Mouse (Mus musculus) neural tube, embryonic 11.5 days (tissue): Measurements from ENCODE around the gene Ifna7. TPM values are rescaled to one million over a fixed set of nuclear protein-coding genes. Genes with fewer than 3 reads are reported as not detected.

Source experiments
- ATAC-seq: fragments of 200-750 bp; cut with Nextera tagmentation; 2 replicates; pipeline ENCODE4 v1.8.0; 2017; ENCODE audit warnings: moderate number of reproducible peaks, mild to moderate bottlenecking, moderate TSS enrichment, moderate library complexity; ENCODE audit not compliant: insufficient read depth, low FRiP score, low TSS enrichment
- DNase-seq: peaks from one replicate; pipeline ENCODE4 v3.0.0-alpha.2; 2015; ENCODE audit warnings: low spot score
- H3K27ac ChIP-seq: fragments of 300-500 bp; sonication (generic); 2 replicates; pipeline ENCODE4 v1.5.1; 2014; ENCODE audit warnings: low read depth, mild to moderate bottlenecking, low read length
- H3K27me3 ChIP-seq: fragments of 300-500 bp; sonication (generic); 2 replicates; pipeline ENCODE4 v1.6.1; 2014; ENCODE audit warnings: mild to moderate bottlenecking, low read length, mixed read lengths; ENCODE audit not compliant: control insufficient read depth, insufficient read depth
- H3K36me3 ChIP-seq: fragments of 300-500 bp; sonication (generic); 2 replicates; pipeline ENCODE4 v1.6.1; 2014; ENCODE audit warnings: mild to moderate bottlenecking, low read length, moderate library complexity, mixed read lengths; ENCODE audit not compliant: control insufficient read depth, insufficient read depth
- H3K4me1 ChIP-seq: fragments of 300-500 bp; sonication (generic); 2 replicates; pipeline ENCODE4 v1.6.1; 2014; ENCODE audit warnings: low read length, mixed read lengths; ENCODE audit not compliant: control insufficient read depth, insufficient read depth
- H3K4me2 ChIP-seq: fragments of 300-500 bp; sonication (generic); 2 replicates; pipeline ENCODE4 v1.6.1; 2014; ENCODE audit warnings: low read depth, mild to moderate bottlenecking, moderate library complexity
- H3K4me3 ChIP-seq: fragments of 300-500 bp; sonication (generic); 2 replicates; pipeline ENCODE4 v1.5.1; 2014; ENCODE audit warnings: low read depth, low read length
- H3K9ac ChIP-seq: fragments of 300-500 bp; sonication (generic); 2 replicates; pipeline ENCODE4 v1.6.1; 2014; ENCODE audit warnings: mild to moderate bottlenecking, low read length
- H3K9me3 ChIP-seq: fragments of 300-500 bp; sonication (generic); 2 replicates; pipeline ENCODE4 v1.6.1; 2016; ENCODE audit warnings: low read length; ENCODE audit not compliant: control insufficient read depth
- WGBS: fragments of 180-500 bp; shearing (Covaris S2); extraction: QIAGEN DNeasy Blood & Tissue Kit; methylation state at CpG from one replicate; pipeline ENCODE4 v1.1.7; 2014; 5-methylcytosine and 5-hydroxymethylcytosine counted together
- polyA plus RNA-seq: library from polyadenylated mRNA; unstranded; fragments of >200 nt; fragmentation: Nextera tagmentation; extraction: Ambion mirVana; gene quantifications from 2 replicates; pipeline ENCODE4 v1.2.1, GENCODE M21; 2014

Ifna7 gene
- polyA plus RNA-seq, 1 experiment from 2014 or later: not detected

DNA sequence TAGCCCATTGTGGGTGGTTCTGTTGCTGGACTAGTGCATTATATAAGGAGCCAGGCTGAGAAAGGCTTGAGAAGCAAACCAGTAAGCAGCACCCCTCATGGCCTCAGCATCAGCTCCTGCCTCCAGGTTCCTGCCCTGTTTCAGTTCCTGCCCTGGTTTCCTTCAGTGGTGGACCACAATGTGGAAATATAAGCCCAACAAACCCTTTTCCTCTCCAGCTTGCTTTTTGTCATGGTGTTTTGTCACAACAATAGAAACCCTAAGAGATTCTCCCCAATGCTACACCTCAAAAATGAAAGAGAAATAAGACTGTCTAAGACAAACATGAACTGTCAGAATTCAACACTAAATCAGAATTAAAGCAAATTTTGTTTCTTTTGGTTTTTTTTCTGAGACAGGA is 43.2 kb downstream of the Ifna7 start:
- Histone ChIP-seq H3K9me3 (no peaks in the 10 kb centered on the region), H3K27me3 (no peaks in the 10 kb centered on the region), H3K27ac (no peak overlapping the region), H3K4me1 (no peaks in the 10 kb centered on the region), H3K36me3 (no peaks in the 10 kb centered on the region), H3K4me2 (no peak overlapping the region), H3K4me3 (no peak overlapping the region), H3K9ac (no peak overlapping the region)
- ATAC-seq (no peak), DNase-seq (no peak)

DNA sequence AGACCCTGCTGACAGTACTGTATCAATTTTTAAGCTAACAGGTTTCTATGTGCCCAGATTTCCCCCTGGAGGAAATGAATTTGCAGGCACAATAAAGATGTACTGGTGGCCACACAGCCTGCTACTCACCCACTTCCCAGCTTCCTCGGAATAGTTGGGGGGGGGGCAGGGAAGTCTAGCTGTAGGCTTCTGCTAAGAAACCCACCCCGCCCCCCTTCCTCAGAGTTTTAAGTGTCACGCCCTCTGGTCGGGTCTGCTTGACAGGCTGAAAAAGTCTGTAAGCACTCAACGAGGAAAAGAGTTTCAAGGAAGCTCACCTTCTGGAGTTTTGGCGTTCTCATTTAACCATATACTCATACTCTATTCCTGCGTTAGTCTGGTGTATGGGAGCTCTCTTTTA is 47.3 kb downstream of the Ifna7 start:
- no peak for DNase-seq
- Histone ChIP-seq H3K27ac (no peak overlapping the region), H3K9me3 (no peaks in the 10 kb centered on the region), H3K36me3 (no peaks in the 10 kb centered on the region), H3K9ac (no peak overlapping the region), H3K4me3 (no peak overlapping the region), H3K27me3 (no peaks in the 10 kb centered on the region), H3K4me1 (no peaks in the 10 kb centered on the region), H3K4me2 (no peak overlapping the region)
- ATAC-seq: no peak
- WGBS: 12% methylated on average over 7 of the region's 7 CpGs

- no peak overlapping the region for H3K9ac ChIP-seq
- no peak overlapping the region for H3K4me2 ChIP-seq
- no peaks in the 10 kb centered on the region for H3K9me3 ChIP-seq
- DNase-seq: no peak
- no peaks in the 10 kb centered on the region for H3K36me3 ChIP-seq
- no peak overlapping the region for H3K27ac ChIP-seq
- no peak for ATAC-seq
- H3K4me1 ChIP-seq: no peaks in the 10 kb centered on the region
- no peaks in the 10 kb centered on the region for H3K27me3 ChIP-seq
- 67% methylated on average over 9 of the region's 9 CpGs for WGBS
- no peak overlapping the region for H3K4me3 ChIP-seq
Measured at GRCm38 (mm10) chr4:88864599-88864998, 48.6 kb downstream of the Ifna7 start.

- no peaks in the 10 kb centered on the region for H3K36me3 ChIP-seq
- no peak overlapping the region for H3K27ac ChIP-seq
- no peak overlapping the region for H3K4me3 ChIP-seq
- no peaks in the 10 kb centered on the region for H3K27me3 ChIP-seq
- H3K4me1 ChIP-seq: no peaks in the 10 kb centered on the region
- H3K9ac ChIP-seq: no peak overlapping the region
- DNase-seq (no peak), ATAC-seq (no peak)
- no peak overlapping the region for H3K4me2 ChIP-seq
- WGBS: 47% methylated on average over 6 of the region's 6 CpGs
- H3K9me3 ChIP-seq: no peaks in the 10 kb centered on the region
Measured at GRCm38 (mm10) chr4:88865011-88865569, 49.1 kb downstream of the Ifna7 start.

Other genes starting within 250 kb of the Ifna7 start
- gene Ifna14, start 244.4 kb upstream of the Ifna7 start, polyA plus RNA-seq: not detected in 2 replicates
- gene Ifna9, start 223.8 kb upstream of the Ifna7 start, polyA plus RNA-seq: not detected in 2 replicates
- not detected in 2 replicates for gene Ifna12, start 212.9 kb upstream of the Ifna7 start, polyA plus RNA-seq
- gene C87499, start 181.8 kb upstream of the Ifna7 start, polyA plus RNA-seq: not detected in 2 replicates
- not detected in 2 replicates for gene Ifna13, start 171.8 kb upstream of the Ifna7 start, polyA plus RNA-seq
- gene Ifna16, start 139.3 kb upstream of the Ifna7 start, polyA plus RNA-seq: not detected in 2 replicates
- not detected in 2 replicates for gene Ifna2, start 132.3 kb upstream of the Ifna7 start, polyA plus RNA-seq
- not detected in 2 replicates for gene Ifnab, start 124.9 kb upstream of the Ifna7 start, polyA plus RNA-seq
- gene Gm26566, start 94.4 kb upstream of the Ifna7 start, polyA plus RNA-seq: 1.9 and 2.1 TPM in 2 replicates
- gene Klhl9, start 93.8 kb upstream of the Ifna7 start, polyA plus RNA-seq: 151 and 152 TPM in 2 replicates
- gene Gm13271, start 61.4 kb upstream of the Ifna7 start, polyA plus RNA-seq: 0.53 TPM in 1 of 2 replicates, not detected in the other
- not detected in 2 replicates for gene Gm13283, start 56.1 kb upstream of the Ifna7 start, polyA plus RNA-seq
- 0.31 and 0.46 TPM in 2 replicates for gene Gm13290, start 42.4 kb upstream of the Ifna7 start, polyA plus RNA-seq
- not detected in 2 replicates for gene Gm13289, start 39.3 kb upstream of the Ifna7 start, polyA plus RNA-seq
- gene Gm13272, start 36.4 kb upstream of the Ifna7 start, polyA plus RNA-seq: not detected in 2 replicates
- not detected in 2 replicates for gene Ifnz, start 34.1 kb upstream of the Ifna7 start, polyA plus RNA-seq
- not detected in 2 replicates for gene Gm13276, start 30.5 kb upstream of the Ifna7 start, polyA plus RNA-seq
- not detected in 2 replicates for gene Gm13277, start 27.6 kb upstream of the Ifna7 start, polyA plus RNA-seq
- not detected in 2 replicates for gene Gm13278, start 24.7 kb upstream of the Ifna7 start, polyA plus RNA-seq
- gene Gm13275, start 21.7 kb upstream of the Ifna7 start, polyA plus RNA-seq: not detected in 2 replicates
- gene Gm13279, start 18.8 kb upstream of the Ifna7 start, polyA plus RNA-seq: not detected in 2 replicates
- 0.19 TPM in 1 of 2 replicates, not detected in the other for gene Gm13285, start 16.6 kb upstream of the Ifna7 start, polyA plus RNA-seq
- not detected in 2 replicates for gene Gm13287, start 13.0 kb upstream of the Ifna7 start, polyA plus RNA-seq
- not detected in 2 replicates for gene Gm13288, start 10.7 kb upstream of the Ifna7 start, polyA plus RNA-seq
- not detected in 2 replicates for gene Ifna11, start 3.7 kb downstream of the Ifna7 start, polyA plus RNA-seq
- gene Ifna6, start 11.2 kb downstream of the Ifna7 start, polyA plus RNA-seq: not detected in 2 replicates
- gene Ifna5, start 19.3 kb downstream of the Ifna7 start, polyA plus RNA-seq: not detected in 2 replicates
- gene Ifna4, start 25.6 kb downstream of the Ifna7 start, polyA plus RNA-seq: not detected in 2 replicates
- not detected in 2 replicates for gene Ifna1, start 33.9 kb downstream of the Ifna7 start, polyA plus RNA-seq
- gene Ifne, start 64.0 kb downstream of the Ifna7 start, polyA plus RNA-seq: not detected in 2 replicates